Mouse (Mus musculus) intestine, postnatal 0 days (tissue): Measurements from ENCODE around the gene Gigyf1. TPM values are rescaled to one million over a fixed set of nuclear protein-coding genes. Genes with fewer than 3 reads are reported as not detected.

Experiments used
- ATAC-seq: fragments of 200-750 bp; cut with Nextera tagmentation; 2 replicates; pipeline ENCODE4 v1.8.0; 2017; ENCODE audit warnings: mild to moderate bottlenecking, moderate TSS enrichment, moderate library complexity
- H3K27ac ChIP-seq: fragments of 300-500 bp; sonication (generic); 2 replicates; pipeline ENCODE4 v1.5.1; 2014; ENCODE audit warnings: mild to moderate bottlenecking, low read depth, low read length, moderate library complexity
- H3K27me3 ChIP-seq: fragments of 300-500 bp; sonication (generic); replicated peaks from 2 replicates; pipeline ENCODE4 v1.6.1; 2014; ENCODE audit warnings: low read length, mixed read lengths; ENCODE audit not compliant: control insufficient read depth, insufficient read depth
- H3K36me3 ChIP-seq: fragments of 300-500 bp; sonication (generic); 2 replicates; pipeline ENCODE4 v1.6.1; 2014; ENCODE audit warnings: mild to moderate bottlenecking, moderate library complexity; ENCODE audit not compliant: control insufficient read depth, insufficient read depth
- H3K4me1 ChIP-seq: fragments of 300-500 bp; sonication (generic); replicated peaks from 2 replicates; pipeline ENCODE4 v1.6.1; 2014; ENCODE audit warnings: antibody characterized with exemption, low read length, mixed read lengths; ENCODE audit not compliant: control insufficient read depth, insufficient read depth
- H3K4me2 ChIP-seq: fragments of 300-500 bp; sonication (generic); replicated peaks from 2 replicates; pipeline ENCODE4 v1.6.1; 2014; ENCODE audit warnings: low read depth, mild to moderate bottlenecking, moderate library complexity
- H3K4me3 ChIP-seq: fragments of 300-500 bp; sonication (generic); 2 replicates; pipeline ENCODE4 v1.5.1; 2014; ENCODE audit warnings: low read depth, low read length
- H3K9ac ChIP-seq: fragments of 300-500 bp; sonication (generic); 2 replicates; pipeline ENCODE4 v1.6.1; 2014; ENCODE audit warnings: mild to moderate bottlenecking, low read depth, low read length
- H3K9me3 ChIP-seq: fragments of 300-500 bp; sonication (generic); 2 replicates; pipeline ENCODE4 v1.6.1; 2016; ENCODE audit warnings: mixed run types; ENCODE audit not compliant: control insufficient read depth
- CTCF ChIP-seq: sonication (generic); IDR thresholded peaks from 2 replicates; pipeline ENCODE4 v1.5.1; 2016; ENCODE audit warnings: low read depth, mild to moderate bottlenecking, control low read depth, antibody characterized with exemption, moderate library complexity
- WGBS: fragments of 180-500 bp; shearing (Covaris S2); extraction: QIAGEN DNeasy Blood & Tissue Kit; methylation state at CpG from one replicate; pipeline ENCODE4 v1.1.7; 2014; 5-methylcytosine and 5-hydroxymethylcytosine counted together
- polyA plus RNA-seq: library from polyadenylated mRNA; unstranded; fragments of >200 nt; fragmentation: Nextera tagmentation; extraction: Ambion mirVana; gene quantifications from 2 replicates; pipeline ENCODE4 v1.2.1, GENCODE M21; 2015

Gigyf1 gene
- polyA plus RNA-seq, 1 experiment from 2014 or later = 4.7 TPM

DNA sequence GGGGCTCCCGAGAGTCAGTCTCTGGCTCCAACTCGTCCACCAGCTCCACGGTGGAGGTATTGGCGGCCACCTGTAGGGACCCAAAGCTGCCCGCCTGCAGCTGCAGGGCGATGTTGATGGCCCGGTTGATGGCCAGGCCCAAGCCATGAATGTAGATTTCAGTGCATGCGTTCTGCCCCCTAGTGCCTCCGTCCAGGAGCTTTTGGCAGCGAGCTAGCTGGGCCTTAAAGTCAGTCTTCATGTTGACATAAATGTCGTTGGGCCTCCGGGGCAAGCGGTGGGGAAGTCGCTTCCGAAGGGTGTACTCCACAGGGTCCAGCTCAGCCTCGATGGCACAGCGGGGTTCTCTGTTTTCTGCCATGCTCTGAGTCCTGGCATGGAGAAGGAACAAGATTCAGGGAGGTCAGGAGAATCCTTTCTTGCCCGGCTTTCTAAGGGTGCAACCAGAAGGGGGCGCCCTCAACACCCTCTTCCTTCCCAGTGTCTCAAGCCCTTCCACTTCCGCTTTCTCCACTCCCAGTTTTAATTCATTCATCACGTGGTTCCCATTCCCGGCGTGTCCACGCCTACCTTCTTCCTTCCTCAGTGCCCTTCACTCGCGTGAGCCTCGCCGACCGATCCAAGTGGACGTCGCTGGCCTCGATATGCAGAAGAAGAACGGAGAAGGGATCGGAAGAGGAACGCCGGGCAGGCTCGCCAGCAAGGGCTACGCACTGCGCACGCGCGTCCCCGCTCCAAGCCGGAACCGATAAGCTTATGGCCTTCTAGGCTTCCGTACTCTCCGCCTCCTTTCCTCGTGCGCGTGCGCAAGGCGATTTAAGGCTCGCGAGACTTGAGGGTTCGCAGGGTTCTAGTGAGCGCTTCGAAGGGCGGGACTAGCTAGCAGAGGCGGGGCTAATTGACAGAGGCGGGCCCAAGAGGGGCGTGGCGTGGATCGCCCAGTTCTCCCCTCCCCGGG lies 16.4 kb upstream of the Gigyf1 start, which contains the start of gene Pop7:
Pop7 (minus strand) TSS at position 810 of the 958 bp plus-strand sequence.
- Histone ChIP-seq H3K9me3 (no peaks in the 10 kb centered on the region), H3K4me2 (peak within 1 kb of the TSS; percentile 72), H3K27ac (peak within 1 kb of the TSS; percentile 97), H3K4me1 (no peaks in the 10 kb centered on the region), H3K4me3 (peak within 1 kb of the TSS; percentile 73), H3K27me3 (no peaks in the 10 kb centered on the region), H3K9ac (peak within 1 kb of the TSS; percentile 69), H3K36me3 (no peaks in the 10 kb centered on the region)
- peak; percentile 90 for TF ChIP-seq CTCF
- peak; percentile 92 for ATAC-seq
- 2% methylated on average over 64 of the region's 64 CpGs for WGBS

DNA sequence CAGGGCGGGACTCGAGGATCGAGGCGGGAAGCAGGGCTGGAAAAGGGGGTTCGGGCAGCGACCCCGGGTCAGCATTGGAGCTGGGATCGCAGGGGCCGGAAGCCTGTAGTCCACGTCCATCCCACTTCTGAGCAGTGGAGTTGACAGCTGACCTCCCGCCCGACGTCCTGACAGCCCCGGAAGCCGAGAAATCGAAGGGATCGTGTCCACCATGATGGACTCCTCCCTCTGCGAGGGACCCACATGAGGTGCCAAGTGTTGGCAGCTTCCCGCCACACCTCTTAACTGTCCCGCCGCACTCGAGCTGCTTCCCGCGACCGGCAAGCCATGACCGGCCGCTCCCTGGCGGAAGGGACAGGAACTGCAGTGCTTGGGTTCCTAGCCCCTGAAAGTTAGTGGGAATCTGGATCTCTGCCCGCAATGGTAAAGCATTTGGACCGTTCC lies 15.7 kb upstream of the Gigyf1 start:
- ATAC-seq = peak; percentile 89
- no peaks in the 10 kb centered on the region for H3K4me1 ChIP-seq
- peak; percentile 97 for TF ChIP-seq CTCF
- no peaks in the 10 kb centered on the region for H3K9me3 ChIP-seq
- peak overlapping the region; percentile 97 for H3K27ac ChIP-seq
- H3K9ac ChIP-seq = peak overlapping the region; percentile 28; the same call in 1 of the 2 replicates
- no peaks in the 10 kb centered on the region for H3K36me3 ChIP-seq
- H3K27me3 ChIP-seq = no peaks in the 10 kb centered on the region
- under 1% methylated on average over 30 of the region's 30 CpGs for WGBS
- peak overlapping the region; percentile 73 for H3K4me3 ChIP-seq
- peak overlapping the region; percentile 72 for H3K4me2 ChIP-seq

DNA sequence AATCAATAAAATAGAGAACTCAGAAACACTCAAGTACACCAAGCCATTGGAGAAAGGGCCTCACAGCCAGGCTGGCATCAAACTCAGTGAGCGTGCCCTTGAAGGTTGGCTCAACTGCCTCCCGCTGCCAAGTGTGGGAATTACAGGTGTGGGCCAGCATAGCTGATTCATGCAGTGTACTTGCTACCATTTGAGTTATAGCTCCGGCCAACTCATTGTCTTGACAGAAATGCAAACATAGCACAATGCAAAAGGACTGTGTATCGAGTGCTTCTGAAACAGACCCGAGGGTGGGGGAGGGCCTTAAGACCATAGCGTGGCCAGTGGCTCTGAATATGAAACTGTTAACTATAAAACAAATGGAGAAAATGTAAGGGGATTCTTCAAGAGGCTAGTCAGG lies 14.3 kb upstream of the Gigyf1 start:
- Histone ChIP-seq H3K36me3 (no peaks in the 10 kb centered on the region), H3K4me2 (no peak overlapping the region), H3K27me3 (no peaks in the 10 kb centered on the region), H3K4me3 (no peak overlapping the region), H3K9me3 (no peaks in the 10 kb centered on the region), H3K9ac (no peak overlapping the region), H3K4me1 (no peaks in the 10 kb centered on the region), H3K27ac (no peak overlapping the region)
- ATAC-seq = no peak
- peak; percentile 53 for TF ChIP-seq CTCF
- WGBS = 76% methylated on average over 6 of the region's 6 CpGs

DNA sequence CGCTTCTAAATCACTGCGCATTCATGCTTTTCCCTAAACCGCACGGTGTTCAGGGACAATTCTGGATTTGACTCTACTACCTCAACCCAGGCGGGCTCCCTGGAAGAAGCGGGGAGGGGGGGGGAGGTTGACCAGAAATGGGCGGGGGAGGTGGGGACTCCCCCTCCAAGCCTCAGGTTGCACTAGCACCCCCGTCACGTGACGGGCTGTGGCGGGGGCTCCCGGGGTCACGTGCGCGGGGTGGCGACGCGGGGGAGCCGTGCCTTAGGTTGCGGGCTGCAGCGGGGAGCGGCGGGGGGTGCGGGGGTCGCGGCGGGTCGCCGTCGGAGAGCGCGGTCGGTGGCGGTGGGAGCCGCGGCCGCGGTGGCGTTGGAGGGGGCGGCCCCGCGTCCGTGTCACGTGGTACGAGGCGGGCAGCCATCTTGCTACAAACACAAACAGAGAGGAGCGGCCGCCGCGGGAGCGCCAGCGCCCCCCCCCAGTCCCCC lies 8.3 kb upstream of the Gigyf1 start:
- H3K4me1 ChIP-seq = peaks cover 6% of the 10 kb centered on the region; the same call in 1 of the 2 replicates
- no peaks in the 10 kb centered on the region for H3K36me3 ChIP-seq
- H3K4me3 ChIP-seq = peak overlapping the region; percentile 95
- peak overlapping the region; percentile 87 for H3K27ac ChIP-seq
- under 1% methylated on average over 36 of the region's 52 CpGs for WGBS
- ATAC-seq = peak; percentile 74
- H3K4me2 ChIP-seq = peak overlapping the region; percentile 95
- no peaks in the 10 kb centered on the region for H3K9me3 ChIP-seq
- no peaks in the 10 kb centered on the region for H3K27me3 ChIP-seq
- peak overlapping the region; percentile 99 for H3K9ac ChIP-seq
- no peak for TF ChIP-seq CTCF

DNA sequence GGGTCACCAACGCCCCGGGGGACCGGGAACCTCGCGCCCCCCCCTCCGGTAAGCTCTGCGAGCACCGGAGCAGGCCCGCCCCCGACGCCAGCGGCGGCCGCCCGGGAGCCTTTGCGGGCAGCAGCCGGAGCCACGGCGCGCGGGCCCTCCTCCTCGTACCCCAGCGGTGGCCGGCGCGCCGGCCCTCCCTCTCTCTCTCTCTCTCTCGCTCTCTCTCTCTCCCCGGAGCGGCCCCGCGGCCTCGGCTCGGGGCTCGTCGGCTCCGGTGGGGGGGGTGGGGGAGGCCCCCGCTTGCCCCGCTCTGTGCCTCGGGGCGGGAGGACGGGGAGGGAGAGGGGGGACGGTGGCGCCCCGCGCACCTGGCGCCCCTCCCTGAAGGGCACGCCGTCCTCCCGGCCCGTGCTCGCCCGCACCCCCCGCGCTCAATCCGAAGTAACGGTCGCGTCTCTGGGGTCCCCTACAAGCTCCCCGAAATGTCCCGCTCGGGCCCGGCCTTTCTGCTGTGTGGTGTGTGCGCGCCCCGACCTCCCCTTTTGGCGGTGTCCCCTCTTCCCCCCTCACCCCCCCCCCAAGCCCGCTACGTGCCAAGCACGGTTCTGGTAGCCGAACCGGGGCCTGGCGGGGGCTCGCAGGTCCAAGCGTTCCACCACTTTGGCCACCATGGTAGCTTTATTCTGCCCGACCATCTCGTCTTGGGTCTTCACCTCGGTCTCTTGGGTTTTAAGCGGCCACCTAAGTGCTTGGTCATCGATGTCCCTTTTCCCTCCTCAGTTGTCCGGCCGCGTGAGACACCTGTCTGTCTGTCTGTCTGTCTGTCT lies 7.6 kb upstream of the Gigyf1 start:
- Histone ChIP-seq H3K9ac (peak overlapping the region; percentile 99), H3K27me3 (no peaks in the 10 kb centered on the region), H3K9me3 (no peaks in the 10 kb centered on the region), H3K27ac (peak overlapping the region; percentile 87), H3K36me3 (no peaks in the 10 kb centered on the region), H3K4me1 (peaks cover 6% of the 10 kb centered on the region; the same call in 1 of the 2 replicates), H3K4me2 (peak overlapping the region; percentile 95), H3K4me3 (peak overlapping the region; percentile 95)
- TF ChIP-seq CTCF = no peak
- ATAC-seq = peak; percentile 56
- 1% methylated on average over 39 of the region's 83 CpGs for WGBS
